Mouse (Mus musculus) right cerebral cortex, postnatal 25 days (tissue): ENCODE measurements at regions not wholly inside any gene's neighbourhood (a gene's known extent, or its start where the extent isn't known, plus 50 kb on each side); places are given as distances from the start of the nearest gene placed in this dataset.
A peak's percentile ranks its signal among the peaks of the same experiment; 100 is the strongest.

Source experiments
- DNase-seq: peaks from one replicate; pipeline ENCODE4 v3.0.0; 2022

DNA sequence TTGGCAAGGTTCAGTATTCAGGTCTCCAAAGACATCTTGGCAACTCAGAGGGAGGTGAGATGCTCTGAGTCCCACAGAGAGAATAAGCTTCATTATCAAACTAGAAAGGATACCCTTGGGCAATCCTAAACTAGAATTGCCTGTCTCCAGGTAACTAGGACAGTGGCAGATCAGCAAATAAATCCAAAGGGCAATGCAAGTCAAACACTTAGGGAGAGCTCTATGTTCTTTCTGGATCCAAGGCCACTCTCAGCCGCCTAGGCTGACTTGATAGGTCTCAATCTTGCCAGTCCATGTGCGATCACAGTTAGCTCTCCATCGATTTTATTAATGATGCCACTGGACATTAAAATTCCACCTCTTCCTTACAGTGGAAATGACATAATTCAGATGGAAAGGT is 432.5 kb downstream of the Epha4 start:
- DNase-seq: no peak

DNA sequence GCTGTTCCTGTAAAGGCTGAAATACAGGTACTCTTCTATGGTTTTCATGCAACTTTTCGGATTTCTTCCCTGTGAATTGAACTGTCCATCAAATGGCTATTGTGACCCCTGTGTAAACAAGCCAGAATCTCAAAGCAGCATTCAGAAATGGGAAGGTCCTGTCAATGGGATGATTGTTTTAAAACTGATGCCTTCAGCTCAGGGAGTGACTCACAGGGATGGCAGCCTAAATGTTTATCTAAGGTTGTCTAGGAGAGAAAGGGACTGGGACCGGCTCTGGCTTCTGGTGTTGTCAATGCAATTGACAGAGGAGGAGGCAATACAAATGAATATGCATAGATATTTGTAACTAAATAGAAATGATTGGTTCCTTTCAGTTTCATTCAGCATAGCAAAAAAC is 421.3 kb downstream of the Epha4 start:
- no peak for DNase-seq

DNA sequence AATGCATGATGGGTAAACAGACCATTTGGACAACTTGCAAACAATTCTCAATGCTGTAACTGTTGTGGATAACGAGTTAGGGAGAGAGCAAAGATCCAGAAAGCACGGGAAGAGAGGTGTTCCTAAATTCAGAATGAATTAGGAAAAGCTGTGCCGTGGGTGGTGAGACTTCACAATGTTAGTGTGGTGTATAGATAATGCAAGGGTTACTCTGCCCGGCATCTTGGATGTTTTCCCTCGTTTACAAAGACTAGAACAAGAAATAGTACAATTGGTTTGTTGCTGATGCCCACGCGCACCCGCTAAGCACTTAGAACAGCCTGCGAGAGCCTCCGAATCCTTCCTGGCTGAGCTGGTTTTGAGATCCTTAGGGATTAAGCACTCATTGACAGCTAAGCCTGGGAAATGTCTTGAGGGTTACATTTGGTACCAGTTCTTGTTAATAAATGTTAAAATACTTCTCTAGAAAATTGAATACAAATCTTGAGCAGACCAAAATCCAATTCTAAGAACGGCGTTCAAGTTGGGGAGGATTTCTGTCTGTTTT is 413.1 kb downstream of the Epha4 start:
- no peak for DNase-seq

DNA sequence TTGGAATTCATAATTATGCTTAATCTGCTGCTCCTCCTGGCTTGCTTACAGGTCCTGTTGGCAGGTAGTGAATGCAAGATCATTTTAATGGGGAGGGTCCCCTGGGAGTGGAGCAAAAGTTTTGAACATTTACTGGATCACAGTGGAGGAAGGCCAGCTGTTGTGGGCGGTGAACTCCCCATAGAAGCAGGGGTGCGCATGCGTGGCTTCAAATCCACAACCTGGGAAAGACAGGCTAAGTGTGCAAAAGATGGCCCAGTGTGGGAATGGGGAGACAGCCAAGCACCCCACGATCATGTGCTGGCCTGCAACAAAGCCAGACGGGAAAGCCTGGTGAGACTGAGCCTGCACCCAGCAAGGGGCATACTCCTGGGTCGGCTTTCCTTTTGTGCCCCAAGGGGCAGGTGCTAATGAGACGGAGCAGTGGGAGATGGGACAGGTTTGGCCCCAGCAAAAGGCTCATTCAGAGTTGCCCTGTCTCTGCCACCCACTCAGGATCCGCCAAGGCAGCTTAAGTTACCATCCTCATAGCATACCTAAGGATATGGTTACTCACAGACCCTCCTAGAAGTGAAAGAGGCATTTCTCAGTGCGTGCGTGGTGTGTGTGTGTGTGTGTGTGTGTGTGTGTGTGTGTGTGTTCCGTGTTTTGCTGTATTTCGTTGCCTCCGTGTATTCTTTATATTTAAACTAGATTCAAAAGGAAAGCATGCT is 412.3 kb downstream of the Epha4 start:
- no peak for DNase-seq

DNA sequence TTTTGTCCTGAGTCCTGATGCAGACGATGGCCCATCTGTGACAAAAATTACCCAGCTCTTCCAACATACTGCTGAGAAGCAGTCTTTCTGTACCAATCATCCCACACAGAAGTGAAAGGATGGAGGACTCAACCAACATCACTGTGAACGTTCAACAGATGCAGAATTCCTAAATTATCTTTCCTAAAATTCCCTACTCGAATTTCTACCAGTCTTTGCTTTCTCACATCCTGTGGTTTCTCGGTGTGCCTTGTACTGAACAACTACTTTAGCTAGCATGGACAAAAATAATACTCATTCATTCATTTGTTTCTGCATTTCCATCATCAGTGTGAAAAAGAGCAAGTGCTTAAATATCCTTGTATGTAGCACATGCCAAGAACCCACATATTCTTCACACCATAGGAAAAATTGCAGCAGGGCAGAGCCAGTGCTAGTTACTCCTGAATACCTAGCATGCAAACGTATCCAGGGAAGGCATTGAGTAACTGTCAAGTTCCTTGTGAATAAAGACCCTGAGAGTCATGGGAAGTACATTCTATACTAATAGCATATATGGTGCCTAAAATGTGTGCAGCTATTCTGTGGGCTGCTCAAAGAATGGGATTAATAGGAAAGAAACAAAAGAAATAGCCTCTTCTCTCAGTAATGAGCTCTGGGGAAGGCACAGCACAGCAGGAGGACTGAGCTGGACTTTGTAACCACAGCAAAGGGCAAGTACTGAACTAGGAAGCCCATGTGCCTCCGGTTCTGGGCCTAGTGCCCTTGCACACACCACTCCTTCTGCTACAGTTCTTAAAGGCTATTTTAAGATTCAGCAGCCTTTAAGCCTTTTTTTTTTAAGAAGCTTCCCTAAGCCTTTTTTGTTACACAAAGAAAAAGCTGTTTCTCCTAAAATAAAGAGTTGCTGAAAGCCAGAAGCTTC is 404.8 kb downstream of the Epha4 start:
- peak; percentile 5 for DNase-seq

DNA sequence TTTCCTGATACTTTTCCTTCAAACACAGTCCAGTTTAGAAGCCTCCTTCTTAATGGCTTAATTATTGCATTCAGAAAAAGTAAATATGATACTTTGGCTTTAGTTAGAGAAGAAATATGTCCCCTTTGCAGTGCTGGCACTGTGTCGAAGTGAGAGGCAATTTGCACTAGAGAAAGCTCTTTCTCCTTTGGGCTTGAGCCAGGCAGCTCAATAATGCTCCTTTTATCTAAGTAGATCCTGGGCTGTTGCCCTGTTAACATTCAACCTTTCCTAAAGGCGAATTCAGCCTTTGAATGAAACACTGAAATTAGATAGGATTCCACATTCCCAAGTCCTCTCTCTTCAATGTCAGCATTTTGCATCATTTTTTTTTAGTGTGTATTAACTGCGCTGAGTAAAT is 386.5 kb downstream of the Epha4 start:
- no peak for DNase-seq

DNA sequence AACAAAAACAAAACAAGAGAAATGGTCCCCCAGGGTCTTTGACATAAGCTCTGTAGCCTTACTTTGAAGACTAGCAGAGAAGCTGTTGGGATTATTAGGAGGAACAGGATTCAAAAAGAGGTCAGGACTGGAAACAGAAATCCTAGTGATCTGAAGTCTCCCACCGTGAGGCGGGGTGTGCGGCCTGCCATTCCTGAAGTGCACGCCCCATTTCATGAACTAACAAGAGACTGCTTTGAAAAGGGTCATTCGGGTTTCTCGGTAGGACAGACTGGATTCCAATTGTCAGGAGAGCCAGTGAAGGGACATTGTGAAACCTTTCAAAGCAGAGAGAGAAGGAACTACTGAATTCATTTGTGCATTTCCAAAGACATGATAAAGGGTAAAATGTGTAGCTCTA is 377.2 kb downstream of the Epha4 start:
- DNase-seq: no peak

DNA sequence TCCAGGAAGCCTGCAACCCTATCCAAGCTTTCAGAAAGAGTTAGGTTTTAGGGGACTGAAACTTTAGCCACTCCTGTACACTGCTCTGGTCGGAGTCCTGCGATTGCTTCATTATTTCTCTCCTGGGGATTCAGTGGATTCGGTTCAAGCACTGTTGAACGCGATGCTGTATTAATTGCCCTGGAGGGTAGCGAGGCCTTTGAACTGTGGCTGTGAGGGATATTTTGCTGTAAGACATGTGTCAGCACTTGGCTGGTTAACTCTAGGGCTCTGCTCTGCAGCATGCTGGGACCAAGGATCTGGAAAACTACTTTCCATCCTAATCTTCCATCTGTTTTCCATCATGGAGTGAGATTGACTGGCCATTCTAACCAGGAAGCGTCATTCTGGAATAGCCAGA is 374.0 kb downstream of the Epha4 start:
- no peak for DNase-seq

DNA sequence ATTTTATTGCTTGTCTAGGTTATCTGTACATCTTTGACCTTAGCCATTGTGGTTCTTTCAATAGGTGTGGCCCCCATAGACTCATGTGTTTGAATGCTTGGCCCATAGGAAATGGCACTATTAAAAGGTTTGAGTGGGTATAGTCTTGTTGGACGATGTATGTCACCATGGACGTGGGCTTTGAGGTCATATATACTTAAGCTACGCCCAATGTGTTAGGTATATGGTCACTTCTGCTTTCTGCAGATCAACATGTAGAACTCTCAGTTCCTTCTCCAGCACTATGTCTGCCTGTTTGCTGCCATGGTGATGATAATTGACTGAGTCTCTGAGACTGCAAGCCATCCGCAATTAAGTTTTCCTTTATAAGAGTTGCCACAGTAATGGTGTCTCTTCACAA is 366.8 kb downstream of the Epha4 start:
- no peak for DNase-seq

DNA sequence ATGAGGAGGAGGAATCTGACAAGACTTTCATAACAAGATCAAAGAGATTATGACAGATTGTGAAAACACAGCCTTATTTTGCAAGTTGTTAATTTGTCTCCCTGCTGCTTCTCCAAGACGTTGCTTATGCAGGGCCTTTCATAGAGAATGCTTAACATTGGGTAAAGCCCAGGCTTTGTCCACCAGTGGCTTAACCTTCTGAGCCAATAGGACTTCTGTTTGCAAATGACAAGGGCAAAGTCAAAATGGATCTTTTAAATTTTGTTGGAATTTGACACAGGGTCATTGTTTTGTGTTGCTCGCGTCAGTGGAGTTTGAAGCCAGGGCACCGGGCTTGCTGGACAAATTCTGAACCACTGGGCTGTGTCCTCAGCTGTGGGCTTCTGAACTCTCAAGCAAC is 346.6 kb downstream of the Epha4 start:
- DNase-seq: no peak

DNA sequence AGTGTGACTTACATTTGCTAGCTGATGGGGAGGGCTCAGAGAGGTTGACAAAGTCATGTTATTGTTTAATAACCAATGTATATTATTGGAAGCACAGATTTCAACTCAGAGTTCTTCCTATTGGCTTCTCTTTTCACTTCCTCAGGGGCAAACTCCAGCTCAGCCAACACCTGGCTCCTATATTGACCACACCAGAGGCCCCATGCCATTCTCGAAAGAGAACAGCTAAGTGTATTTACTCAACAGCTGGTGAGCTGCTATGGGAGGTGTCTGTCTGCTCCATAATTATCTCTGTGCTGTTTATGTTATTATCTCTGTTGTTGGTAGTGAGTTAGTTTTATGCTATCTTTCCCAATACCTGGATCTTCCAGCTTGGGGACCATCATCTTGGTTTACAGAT is 342.4 kb downstream of the Epha4 start:
- DNase-seq: no peak

DNA sequence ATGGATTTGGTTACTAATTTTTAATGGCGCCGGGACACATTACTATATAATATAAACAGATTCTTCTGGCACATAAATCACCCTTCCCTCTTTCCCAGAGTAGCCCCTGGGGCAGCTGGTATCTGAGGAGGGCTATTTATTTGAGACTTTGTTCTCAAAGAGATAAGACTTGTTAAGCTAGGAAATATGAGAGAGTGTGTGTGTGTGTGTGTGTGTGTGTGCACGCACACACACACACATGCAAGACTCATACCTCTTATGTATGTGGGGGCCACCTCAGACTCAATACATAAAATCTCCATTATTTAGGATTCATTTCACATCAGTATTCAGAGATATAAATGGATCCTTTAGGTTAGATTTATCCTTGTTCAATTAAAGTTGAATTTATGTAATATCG is 340.1 kb downstream of the Epha4 start:
- DNase-seq: no peak

DNA sequence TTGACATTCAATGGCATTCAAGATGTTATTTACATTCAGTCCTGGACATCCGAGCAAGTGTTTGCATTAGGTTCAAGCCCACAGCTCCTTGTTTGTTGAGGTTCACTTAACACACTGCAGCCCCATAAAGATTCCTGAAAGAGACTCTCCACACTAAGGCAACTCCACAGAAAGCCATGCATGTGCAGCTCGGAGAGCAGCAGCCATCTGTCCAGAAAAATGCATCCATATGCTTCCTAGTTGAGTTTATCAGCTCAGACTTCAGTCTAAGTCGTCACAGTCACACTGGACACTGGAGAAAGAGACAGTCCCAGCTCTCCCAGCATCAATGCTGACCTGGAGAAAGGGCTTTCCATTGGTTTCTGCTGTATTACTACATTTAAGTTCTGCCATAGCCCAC is 339.7 kb downstream of the Epha4 start:
- DNase-seq: no peak

DNA sequence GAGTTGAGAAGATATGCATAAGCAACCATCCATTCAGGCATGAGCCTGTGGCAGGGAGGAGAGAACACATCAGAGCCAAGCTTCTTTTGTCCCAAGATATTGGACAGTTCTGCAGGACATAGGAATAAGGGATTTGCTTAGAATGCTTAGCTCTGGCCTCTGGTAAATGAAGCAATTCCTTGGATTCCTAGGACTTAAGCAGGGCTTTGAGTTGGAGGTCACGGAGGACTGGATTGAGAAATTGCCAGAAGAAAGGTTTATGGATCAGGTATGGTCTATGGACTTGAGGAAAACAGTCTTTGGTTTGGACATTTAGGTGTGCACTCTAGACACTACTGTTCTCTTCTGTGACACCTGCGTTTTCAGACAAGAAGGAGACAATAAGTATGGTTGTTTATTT is 338.4 kb downstream of the Epha4 start:
- no peak for DNase-seq

DNA sequence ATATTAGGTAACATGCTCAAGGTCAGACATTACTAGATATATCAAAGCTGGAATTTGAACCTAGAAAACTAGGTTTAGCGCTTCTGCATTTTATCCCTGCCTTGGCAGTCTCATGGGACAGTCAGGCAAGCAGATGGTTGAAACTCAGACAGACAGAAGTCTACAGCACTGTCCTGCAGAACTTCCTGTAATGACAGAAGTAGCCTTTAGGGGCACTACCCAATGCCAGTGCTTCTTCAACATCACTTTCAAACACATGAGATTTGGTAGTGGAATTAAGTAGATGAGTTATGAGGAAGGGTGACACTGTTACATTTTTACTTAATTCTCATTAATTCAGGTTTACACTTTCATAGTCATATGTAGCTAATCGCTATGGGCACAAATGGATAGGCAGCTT is 330.9 kb downstream of the Epha4 start:
- DNase-seq: no peak

DNA sequence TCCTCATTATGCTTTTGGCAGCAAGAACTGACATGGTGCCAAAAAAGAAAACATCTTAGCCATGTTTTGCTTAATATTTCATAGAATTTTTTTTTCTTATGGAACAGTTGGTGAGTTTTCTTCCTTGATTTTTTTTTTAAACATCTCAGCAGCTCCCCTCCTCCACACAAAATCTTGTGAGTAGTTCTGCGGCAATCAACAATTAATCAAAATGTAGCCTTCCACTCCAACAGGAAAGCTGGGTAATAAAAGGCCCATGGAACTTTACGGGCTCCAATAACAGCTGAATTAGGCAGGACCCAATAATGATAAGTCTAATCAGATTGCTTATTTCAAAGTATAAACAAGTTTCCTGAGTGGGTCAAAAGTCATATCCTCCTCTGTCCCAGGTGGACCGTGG is 324.7 kb downstream of the Epha4 start:
- no peak for DNase-seq

DNA sequence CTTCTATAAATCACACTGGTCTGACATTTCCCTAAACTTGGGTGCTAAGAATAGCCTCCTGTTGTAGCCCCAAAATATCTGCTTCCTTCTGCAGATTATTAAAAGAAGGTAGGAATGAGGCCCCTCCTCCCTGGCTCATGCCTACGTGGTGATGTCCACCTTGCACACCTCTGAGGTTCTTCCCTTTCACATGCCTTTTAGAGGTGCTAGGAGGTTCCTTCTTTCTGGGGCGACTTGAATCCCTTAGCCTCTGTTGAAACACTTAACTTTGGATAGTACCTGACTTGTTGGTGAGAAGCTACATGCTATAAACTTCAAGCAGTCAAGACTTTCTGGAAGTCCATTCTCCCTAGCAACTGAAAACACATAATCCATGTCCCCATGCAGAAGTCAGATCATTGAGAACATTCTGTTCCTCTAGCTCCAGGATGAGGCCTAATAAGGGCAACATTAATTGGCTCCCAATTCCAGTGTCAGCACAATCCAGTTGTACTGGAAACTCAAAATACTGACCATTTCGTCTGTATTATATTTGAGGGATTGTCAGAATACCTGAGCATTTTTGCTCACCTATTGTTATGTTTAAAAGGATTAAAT is 313.5 kb downstream of the Epha4 start:
- no peak for DNase-seq

DNA sequence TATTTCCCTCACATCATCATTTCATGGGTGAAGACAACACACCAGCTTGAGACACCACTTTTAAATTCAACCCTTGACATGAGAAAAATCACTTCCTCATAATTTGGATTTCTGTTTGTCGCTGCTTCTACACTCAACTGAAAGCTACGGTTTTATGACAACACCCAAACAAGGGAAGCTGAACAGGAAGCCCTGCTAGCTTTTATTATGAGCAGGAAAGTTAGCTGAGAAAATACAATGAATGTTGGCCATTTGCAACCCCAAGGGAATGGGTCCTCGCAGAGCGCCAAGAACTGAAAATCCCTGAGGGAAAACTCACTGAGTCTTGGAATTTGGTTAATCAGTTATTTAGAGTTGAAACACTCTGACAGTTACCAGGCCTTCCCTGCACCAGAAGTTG is 311.9 kb downstream of the Epha4 start:
- no peak for DNase-seq

DNA sequence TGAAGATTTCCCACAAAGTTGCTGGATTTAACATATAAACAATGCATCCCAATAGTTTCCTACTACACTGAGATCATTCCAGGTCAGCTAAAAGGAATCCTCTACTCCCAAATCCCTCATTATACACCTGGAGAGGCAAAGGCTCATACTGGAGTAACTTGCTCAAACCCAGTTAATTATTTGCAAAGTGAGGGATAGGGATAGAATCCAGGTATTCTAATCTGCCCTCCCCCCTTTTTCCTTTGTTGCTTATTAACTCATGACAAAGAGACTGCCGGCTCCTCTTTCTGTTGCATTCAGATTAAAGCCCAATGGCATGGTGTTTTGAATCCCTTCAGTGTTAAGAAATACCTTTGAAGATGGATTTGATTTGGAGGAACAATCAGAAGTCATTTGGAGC is 308.4 kb downstream of the Epha4 start:
- no peak for DNase-seq

DNA sequence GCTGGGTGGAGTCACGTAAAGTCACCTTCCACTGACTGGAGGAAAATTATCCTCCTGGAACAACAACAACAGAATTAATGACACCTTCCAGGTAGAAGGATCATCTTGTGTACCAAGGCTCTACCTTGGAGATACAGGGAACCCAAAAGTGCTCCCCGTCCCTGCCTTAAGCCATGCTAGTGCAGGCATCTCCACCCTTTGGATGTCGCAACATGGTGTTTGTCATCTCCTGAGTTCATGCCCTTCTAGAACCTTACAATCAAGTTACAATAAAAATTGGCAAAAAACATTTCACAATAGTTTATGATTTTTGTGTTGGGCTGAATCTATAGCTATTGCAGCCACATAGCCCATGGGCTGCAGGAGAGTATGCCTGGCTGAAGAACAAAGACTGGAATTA is 305.5 kb downstream of the Epha4 start:
- DNase-seq: no peak

DNA sequence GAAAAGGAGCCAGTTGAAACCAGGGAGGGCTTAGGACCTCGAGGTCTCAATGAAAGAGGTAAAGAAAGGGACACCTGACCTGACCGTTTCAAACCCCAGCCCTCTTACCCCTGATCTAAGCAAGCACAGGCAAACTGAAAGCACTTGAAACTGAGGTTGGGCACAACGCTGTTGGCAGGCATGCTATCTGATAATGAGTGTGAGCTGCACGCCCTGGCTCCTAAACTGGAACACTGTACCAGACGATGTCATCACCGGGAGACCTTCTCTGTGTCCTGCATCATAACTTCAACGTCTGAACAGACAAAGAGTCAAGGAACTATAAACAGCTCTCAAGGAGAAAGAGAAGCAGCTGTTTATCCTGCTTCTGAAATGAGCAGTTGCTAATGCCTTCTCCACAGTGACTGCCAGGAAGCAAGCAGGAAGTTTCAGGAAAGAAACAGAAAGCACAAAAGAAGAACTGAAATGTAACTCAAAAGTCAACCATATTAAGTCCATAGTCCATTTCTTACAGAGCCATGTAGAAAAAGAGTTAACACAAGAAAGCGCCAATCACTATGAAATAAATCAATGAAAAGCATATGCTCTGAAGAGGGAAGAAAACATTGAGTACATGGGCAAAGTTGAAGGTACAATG is 301.3 kb downstream of the Epha4 start:
- no peak for DNase-seq

DNA sequence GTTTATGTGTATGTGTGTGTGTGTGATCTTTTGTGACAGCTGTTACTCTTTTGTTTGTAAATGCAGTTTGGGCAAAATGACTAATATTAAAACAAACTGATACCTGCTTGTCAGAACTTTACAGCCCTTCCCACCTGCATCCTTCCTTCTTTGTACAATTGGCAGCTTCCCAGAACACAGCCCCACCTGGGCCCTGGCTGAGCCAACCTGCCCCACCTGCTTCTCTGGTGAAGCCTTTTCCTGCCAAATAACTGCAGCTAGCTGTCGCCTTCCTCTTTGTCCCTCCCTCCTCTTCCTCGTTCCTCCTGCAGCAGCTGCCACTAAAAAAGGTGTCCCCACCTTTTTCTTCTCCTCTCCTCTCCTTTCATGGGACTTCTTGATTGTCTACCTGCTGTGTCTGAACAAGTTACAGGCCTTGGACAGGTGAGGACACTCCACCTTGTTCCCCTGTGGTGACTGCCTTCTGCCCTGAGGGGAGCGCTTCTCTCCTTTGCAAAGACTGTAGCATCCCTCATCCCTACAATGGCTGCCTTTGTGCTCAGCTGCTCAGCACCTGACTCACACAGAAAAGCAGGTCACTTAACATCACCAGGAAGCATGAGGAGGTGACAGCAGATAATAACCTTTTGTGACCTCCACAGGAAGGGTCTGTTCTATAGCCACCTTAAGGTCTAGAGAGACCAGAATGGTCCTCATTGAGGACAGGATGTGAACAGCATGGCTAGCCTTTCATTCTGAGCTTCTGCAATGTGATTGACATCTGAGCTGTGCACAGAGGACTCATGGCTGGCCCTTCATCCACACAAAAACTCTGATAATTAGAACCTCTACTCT is 295.2 kb downstream of the Epha4 start:
- no peak for DNase-seq

DNA sequence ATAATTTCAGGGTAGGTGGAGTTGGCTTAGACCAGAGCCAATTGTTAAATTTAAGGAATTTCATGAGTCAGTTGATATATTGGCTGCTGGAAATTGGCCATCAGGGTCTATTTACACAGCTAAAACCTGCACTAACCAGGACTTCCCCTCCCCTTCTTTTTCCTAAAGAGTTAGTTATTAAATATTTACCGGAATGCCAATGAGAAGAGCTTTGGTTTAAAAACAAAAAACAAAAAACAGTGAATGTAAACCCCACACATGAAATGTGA is 294.6 kb downstream of the Epha4 start:
- DNase-seq: no peak
